Mouse (Mus musculus) left cerebral cortex, adult 2 months (tissue): ENCODE measurements around the gene Tmtc1. TPM values are rescaled to one million over a fixed set of nuclear protein-coding genes. Genes with fewer than 3 reads are reported as not detected.

Source experiments
- DNase-seq, 2 experiments: peaks; one replicate each; pipeline ENCODE4 v3.0.0; 2021 to 2022; ENCODE audit warnings: low spot score in 2 of 2, mixed read lengths in 1 of 2; ENCODE audit errors: extremely low spot score in 1 of 2
- H3K27ac ChIP-seq: fragments of 200-600 bp; 2 replicates; pipeline ENCODE4 v1.8.1; 2022
- H3K4me3 ChIP-seq: fragments of 200-600 bp; 2 replicates; pipeline ENCODE4 v1.8.1; 2022
- CTCF ChIP-seq: fragments of 200-600 bp; IDR thresholded peaks from 2 replicates; pipeline ENCODE4 v1.8.1; 2022; ENCODE audit warnings: antibody characterized with exemption, mild to moderate bottlenecking, moderate library complexity
- intact Hi-C: fragments of 180-260 bp; cut with DNase I; formaldehyde crosslinking; loops from one replicate; pipeline ENCODE4 v1.15.1; 2025
- total RNA-seq, 2 experiments: library from RNA; stranded (reverse); gene quantifications; 2 replicates each; pipeline ENCODE4 v1.2.3; 2021

Tmtc1 gene
- total RNA-seq, 2 experiments from 2014 or later = 58.7 to 60.1 TPM

DNA sequence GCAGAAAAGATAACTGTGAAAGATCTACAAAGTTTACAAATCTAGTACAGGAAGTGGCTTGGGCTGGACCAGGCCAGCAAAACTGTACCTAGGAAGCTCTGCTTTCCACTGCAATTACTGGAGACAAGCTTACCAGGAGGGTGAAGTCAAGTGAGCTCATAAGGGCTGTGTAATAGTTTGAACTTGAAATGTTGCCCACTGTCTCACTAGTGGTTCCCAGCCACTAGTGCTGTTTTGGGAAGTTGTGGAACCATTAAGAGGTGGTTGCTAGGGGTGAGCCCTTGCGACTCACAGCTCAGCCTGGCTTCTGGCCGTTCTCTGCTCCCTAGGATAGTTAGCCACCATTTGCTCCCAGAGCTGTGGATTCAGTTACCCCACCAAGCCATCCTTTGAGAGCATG is 112.3 kb downstream of the Tmtc1 start:
- no peak overlapping the region for H3K27ac ChIP-seq
- no peak for TF ChIP-seq CTCF
- intact Hi-C loops = no loop called here
- no peak overlapping the region for H3K4me3 ChIP-seq
- no peak for DNase-seq

- DNase-seq = no peak
- Histone ChIP-seq H3K4me3 (no peak overlapping the region), H3K27ac (no peak overlapping the region)
- TF ChIP-seq CTCF = no peak
- intact Hi-C loops = no loop called here
Measured at GRCm38 (mm10) chr6:148329976-148330375, 114.2 kb downstream of the Tmtc1 start.

DNA sequence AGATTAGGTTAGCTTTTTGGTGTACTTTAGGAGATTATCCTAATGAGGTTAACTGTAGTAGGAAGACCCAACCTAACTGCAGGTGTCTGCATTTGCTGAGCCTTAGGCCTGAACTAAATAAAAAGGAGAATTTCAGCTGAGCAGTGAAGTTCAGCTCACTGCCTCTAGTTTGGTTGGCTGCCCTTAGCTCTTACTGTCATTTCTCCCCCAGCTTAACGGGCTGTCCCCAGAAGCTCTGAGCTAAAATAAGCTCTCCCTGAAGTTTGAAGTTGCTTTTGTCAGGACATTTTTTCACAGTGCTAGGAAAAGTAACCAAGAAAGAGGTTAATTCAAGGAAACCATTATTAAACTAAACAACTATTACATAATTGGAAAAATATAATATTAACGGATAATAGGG is 115.3 kb downstream of the Tmtc1 start:
- no peak for DNase-seq
- no peak; the same call in 1 of the 2 replicates for TF ChIP-seq CTCF
- Histone ChIP-seq H3K4me3 (no peak overlapping the region), H3K27ac (0 out of 2 replicates have a peak overlapping the region, but pooled peaks have one; percentile 7)
- intact Hi-C loops = no loop called here

DNA sequence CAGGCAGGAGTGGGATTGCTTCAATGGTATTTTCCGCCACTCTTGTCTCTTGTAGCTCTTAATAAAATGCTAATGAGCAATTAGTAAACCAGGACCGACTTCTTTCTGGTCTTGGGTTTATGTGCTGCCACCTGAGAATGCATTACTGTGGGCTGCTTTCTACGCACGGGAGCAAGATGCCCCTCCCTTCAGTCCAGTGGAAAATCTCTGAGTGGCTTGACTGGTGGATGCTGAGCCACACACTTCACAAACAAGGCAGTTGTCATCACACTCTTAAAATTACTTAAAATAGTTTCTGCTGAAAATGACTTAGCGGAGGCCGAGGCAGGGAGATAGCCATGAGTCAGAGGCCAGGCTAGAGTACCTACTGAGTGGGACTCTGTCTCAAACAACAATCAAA is 116.1 kb downstream of the Tmtc1 start:
- no peak for TF ChIP-seq CTCF
- intact Hi-C loops = no loop called here
- no peak overlapping the region for H3K4me3 ChIP-seq
- DNase-seq = no peak
- no peak overlapping the region for H3K27ac ChIP-seq

DNA sequence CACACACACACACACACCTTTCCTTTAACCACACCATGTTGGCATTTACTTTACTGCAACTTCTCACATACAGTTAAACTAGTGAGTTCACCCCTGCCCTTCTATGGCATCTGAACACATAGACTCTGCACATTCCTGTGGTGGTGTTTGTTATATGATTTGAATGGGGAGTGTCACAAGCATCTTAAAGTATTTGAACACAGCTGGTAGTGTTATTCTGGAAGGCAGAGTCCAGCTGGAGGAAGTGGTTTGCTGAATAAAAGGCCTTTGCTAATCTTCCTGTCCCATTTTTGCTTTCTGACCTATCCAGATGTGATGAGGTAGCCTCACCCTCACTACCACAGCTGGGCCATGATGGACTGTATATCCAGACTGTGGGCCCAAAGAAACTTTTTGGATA is 125.5 kb downstream of the Tmtc1 start:
- no peak for TF ChIP-seq CTCF
- Histone ChIP-seq H3K4me3 (no peak overlapping the region), H3K27ac (no peak overlapping the region)
- DNase-seq = no peak
- intact Hi-C loops = no loop called here

DNA sequence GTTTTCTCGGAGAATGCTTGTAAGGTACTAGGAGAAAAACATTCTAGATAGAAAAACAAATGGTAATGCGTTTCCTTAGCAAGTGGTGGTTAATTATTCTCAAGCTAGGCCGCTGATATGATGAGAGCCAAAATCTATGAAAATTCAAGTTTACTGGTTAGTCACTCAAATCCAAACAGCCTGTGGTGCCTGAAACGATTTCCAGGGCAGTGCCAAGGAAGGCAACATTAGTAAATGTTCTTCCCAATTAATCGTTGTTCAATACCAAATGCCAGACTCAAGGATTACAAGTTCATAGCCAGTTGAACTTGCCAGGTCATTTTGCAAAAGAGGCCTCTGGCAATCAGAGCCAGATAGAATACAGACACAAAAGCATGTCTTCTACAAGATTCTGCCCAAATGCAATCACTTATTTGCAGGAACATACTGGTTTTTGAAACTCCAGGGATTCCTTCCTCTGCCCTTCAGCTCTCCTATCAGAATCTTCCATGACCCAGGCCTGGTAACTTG is 128.6 kb downstream of the Tmtc1 start:
- Histone ChIP-seq H3K4me3 (no peak overlapping the region), H3K27ac (no peak overlapping the region)
- intact Hi-C loops = no loop called here
- DNase-seq = no peak
- TF ChIP-seq CTCF = no peak

DNA sequence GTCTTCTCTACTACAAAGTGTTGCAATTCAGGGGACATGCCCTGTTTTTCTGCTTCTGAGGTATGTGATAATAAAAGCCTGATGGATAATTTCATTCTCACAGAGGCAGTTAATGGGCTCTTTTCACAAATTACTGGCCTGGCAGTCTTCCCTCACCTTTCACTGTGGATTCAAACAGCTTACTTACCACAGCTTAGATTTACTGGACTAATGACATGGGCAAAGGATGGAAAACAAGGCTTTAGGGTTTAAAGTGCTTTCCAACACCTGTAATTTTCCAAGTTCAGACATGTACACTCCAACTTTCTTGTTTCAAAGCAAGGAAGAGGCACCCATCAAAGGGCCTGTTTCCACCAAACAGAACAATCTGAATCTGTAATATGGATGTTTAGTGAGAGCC is 129.1 kb downstream of the Tmtc1 start:
- no peak for DNase-seq
- no peak overlapping the region for H3K4me3 ChIP-seq
- intact Hi-C loops = no loop called here
- no peak overlapping the region for H3K27ac ChIP-seq
- no peak for TF ChIP-seq CTCF

DNA sequence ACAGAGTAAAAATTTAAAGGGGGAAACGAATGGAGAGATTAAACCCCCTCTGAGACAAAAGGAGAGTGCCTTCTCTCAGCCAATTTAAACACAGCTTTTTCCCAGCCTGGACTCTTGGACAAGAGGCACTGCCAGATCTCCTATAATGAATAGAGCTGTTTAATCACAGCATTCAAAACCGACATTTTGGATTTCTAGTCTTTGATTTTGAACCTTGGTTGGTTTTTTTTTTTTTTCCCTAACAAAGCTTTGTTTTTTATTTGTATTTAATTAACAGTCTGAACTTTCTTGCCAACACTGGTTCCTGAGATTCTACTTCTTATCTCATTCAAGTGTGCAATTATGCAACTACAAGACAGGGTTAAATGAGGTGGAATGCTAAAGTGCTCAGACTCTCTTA is 133.2 kb downstream of the Tmtc1 start:
- no peak for DNase-seq

GRCm38 (mm10) chr6:148305821-148306220 is 138.4 kb downstream of the Tmtc1 start:
- Histone ChIP-seq H3K4me3 (no peak overlapping the region), H3K27ac (no peak overlapping the region)
- no peak for TF ChIP-seq CTCF
- intact Hi-C loops = no loop called here
- DNase-seq = no peak

More for the DNA sequence above, 133.2 kb downstream of the Tmtc1 start:
- Histone ChIP-seq H3K4me3 (no peak overlapping the region), H3K27ac (no peak overlapping the region)
- intact Hi-C loops = no loop called here
- no peak for TF ChIP-seq CTCF

- H3K27ac ChIP-seq = no peak overlapping the region
- intact Hi-C loops = no loop called here
- no peak overlapping the region for H3K4me3 ChIP-seq
- TF ChIP-seq CTCF = no peak
- DNase-seq = no peak
Measured at GRCm38 (mm10) chr6:148305191-148305590, 139.0 kb downstream of the Tmtc1 start.

GRCm38 (mm10) chr6:148302261-148302660 is 141.9 kb downstream of the Tmtc1 start:
- no peak for DNase-seq
- Histone ChIP-seq H3K27ac (no peak overlapping the region), H3K4me3 (no peak overlapping the region)
- no peak for TF ChIP-seq CTCF
- intact Hi-C loops = no loop called here

DNA sequence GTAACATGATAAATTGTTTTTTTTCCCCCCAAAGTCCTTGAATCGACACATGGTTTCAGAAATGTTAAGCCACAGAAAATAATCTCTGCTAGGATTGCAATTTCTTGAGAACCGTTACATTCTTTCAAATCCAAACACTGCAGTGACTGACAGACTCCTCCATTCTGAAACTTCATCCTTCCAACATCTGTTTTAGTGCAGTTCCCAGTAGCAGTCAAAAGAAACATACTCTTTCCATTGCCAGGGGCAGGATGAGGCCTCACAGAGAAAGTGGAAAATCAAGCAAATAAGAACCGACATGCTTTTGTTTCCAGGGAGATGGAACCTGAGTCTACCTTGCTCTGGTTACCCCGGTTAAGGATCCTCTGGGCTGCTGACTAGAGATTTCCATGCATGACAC is 147.1 kb downstream of the Tmtc1 start:
- TF ChIP-seq CTCF = no peak
- Histone ChIP-seq H3K4me3 (no peak overlapping the region), H3K27ac (no peak overlapping the region)
- intact Hi-C loops = no loop called here
- no peak for DNase-seq

- Histone ChIP-seq H3K27ac (no peak overlapping the region), H3K4me3 (no peak overlapping the region)
- no peak for TF ChIP-seq CTCF
- intact Hi-C loops = no loop called here
- DNase-seq = no peak
Measured at GRCm38 (mm10) chr6:148296418-148296817, 147.8 kb downstream of the Tmtc1 start.
